Mouse (Mus musculus) urinary bladder, postnatal 14 days (tissue): ENCODE results near the gene Ppa2.

Experiments used
- DNase-seq: peaks from one replicate; pipeline ENCODE4 v3.0.0; 2021; ENCODE audit warnings: low spot score

Ppa2 gene

GRCm38 (mm10) chr3:133389803-133390387 is 80.0 kb downstream of the Ppa2 start:
- DNase-seq, result no peak

GRCm38 (mm10) chr3:133394531-133394930 is 84.6 kb downstream of the Ppa2 start:
- no peak for DNase-seq

- no peak for DNase-seq
These were observed 93.9 kb downstream of the Ppa2 start for GRCm38 (mm10) chr3:133403849-133404248.

GRCm38 (mm10) chr3:133405636-133406035 is 95.7 kb downstream of the Ppa2 start:
- no peak for DNase-seq

- DNase-seq, result no peak
These were observed 96.3 kb downstream of the Ppa2 start for GRCm38 (mm10) chr3:133406248-133406647.

- DNase-seq, result no peak
These were observed 101.3 kb downstream of the Ppa2 start for GRCm38 (mm10) chr3:133411123-133411675.

- DNase-seq, result no peak
These were observed 101.9 kb downstream of the Ppa2 start for GRCm38 (mm10) chr3:133411768-133412167.

GRCm38 (mm10) chr3:133414747-133415146 is 104.8 kb downstream of the Ppa2 start:
- DNase-seq, result no peak

- no peak for DNase-seq
These were observed 113.2 kb downstream of the Ppa2 start for GRCm38 (mm10) chr3:133423073-133423472.
